Mouse (Mus musculus) midbrain, embryonic 13.5 days (tissue): ENCODE data around the gene Relb. TPM values are rescaled to one million over a fixed set of nuclear protein-coding genes. Genes with fewer than 3 reads are reported as not detected.

Experiments
- ATAC-seq: fragments of 200-750 bp; cut with Nextera tagmentation; 2 replicates; pipeline ENCODE4 v1.8.0; 2017; ENCODE audit warnings: mild to moderate bottlenecking, moderate TSS enrichment, moderate library complexity
- H3K27ac ChIP-seq: fragments of 300-500 bp; sonication (generic); 2 replicates; pipeline ENCODE4 v1.5.1; 2015; ENCODE audit warnings: inconsistent platforms, mild to moderate bottlenecking, moderate library complexity
- H3K27me3 ChIP-seq: fragments of 300-500 bp; sonication (generic); 2 replicates; pipeline ENCODE4 v1.6.1; 2015; ENCODE audit warnings: mild to moderate bottlenecking, inconsistent platforms
- H3K36me3 ChIP-seq: fragments of 300-500 bp; sonication (generic); 2 replicates; pipeline ENCODE4 v1.6.1; 2015; ENCODE audit warnings: mild to moderate bottlenecking, inconsistent platforms
- H3K4me1 ChIP-seq: fragments of 300-500 bp; sonication (generic); replicated peaks from 2 replicates; pipeline ENCODE4 v1.6.1; 2015; ENCODE audit warnings: inconsistent platforms
- H3K4me2 ChIP-seq: fragments of 300-500 bp; sonication (generic); replicated peaks from 2 replicates; pipeline ENCODE4 v1.6.1; 2015; ENCODE audit warnings: moderate library complexity, mild to moderate bottlenecking, inconsistent platforms
- H3K4me3 ChIP-seq: fragments of 300-500 bp; sonication (generic); replicated peaks from 2 replicates; pipeline ENCODE4 v1.5.1; 2015; ENCODE audit warnings: mild to moderate bottlenecking, inconsistent platforms
- H3K9ac ChIP-seq: fragments of 300-500 bp; sonication (generic); replicated peaks from 2 replicates; pipeline ENCODE4 v1.6.1; 2015; ENCODE audit warnings: mild to moderate bottlenecking, inconsistent platforms
- H3K9me3 ChIP-seq: fragments of 300-500 bp; sonication (generic); 2 replicates; pipeline ENCODE4 v1.6.1; 2016; ENCODE audit warnings: mild to moderate bottlenecking, inconsistent platforms
- WGBS: fragments of 180-500 bp; shearing (Covaris S2); methylation state at CpG from one replicate; pipeline ENCODE4 v1.1.7; 2015; 5-methylcytosine and 5-hydroxymethylcytosine counted together
- polyA plus RNA-seq: library from polyadenylated mRNA; unstranded; fragments of >200 nt; fragmentation: Nextera tagmentation; extraction: Ambion mirVana; gene quantifications from 2 replicates; pipeline ENCODE4 v1.2.1, GENCODE M21; 2015

The Relb gene
- polyA plus RNA-seq, 1 experiment from 2014 or later: 4.1 TPM

DNA sequence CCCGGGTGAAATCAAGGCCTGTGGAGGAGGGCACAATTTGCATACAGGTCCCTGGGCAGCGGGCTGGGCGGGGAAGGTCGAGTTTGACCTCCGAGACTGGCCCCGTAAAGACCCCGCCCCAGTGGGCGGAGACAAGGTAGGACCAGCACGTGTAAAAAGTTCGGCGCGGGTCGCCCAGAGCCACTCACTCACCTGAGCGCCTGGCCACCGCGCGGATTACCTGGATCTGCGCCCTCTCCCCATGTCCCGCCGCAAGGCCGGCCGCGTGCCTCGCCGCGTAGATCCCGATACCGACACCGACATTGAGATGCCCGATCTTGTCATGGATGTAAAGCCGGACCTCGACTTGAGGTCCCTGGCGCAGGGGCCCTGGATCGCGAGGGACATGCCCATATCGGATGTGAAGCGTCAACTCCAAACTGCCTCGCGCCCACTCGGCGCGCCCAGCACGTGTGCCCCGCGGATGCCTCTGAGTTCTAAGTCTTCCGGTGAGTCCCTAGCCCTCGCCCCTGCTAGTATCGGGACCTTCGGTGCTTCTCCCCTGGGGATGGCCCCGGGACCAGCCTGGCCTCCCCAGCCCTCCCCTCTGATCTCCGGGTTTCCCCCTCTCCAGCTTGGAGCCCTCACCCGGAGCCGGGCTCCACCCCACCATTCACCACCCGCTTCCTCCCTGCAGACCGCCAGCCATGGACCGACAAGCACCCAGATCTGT lies 51.9 kb downstream of the Relb start, which contains the start of the genes Zfp296 and Gemin7:
Gene Zfp296, plus strand, starts transcription at position 147 of the 712 bp plus-strand sequence.
Gene Gemin7, minus strand, starts transcription at position 455 of the 712 bp plus-strand sequence.
- Histone ChIP-seq H3K27me3 (peaks cover 59% of the 10 kb centered on the region), H3K9me3 (no peaks in the 10 kb centered on the region), H3K36me3 (peaks cover 29% of the 10 kb centered on the region), H3K27ac (no peak within 1 kb of the TSS), H3K4me2 (peak within 1 kb of the TSS; percentile 51), H3K4me3 (peak within 1 kb of the TSS; percentile 28), H3K9ac (peak within 1 kb of the TSS; percentile 39), H3K4me1 (peaks cover 25% of the 10 kb centered on the region)
- ATAC-seq: no peak
- WGBS: 1% methylated on average over 56 of the region's 56 CpGs

- peaks cover 12% of the 10 kb centered on the region for H3K36me3 ChIP-seq
- no peak overlapping the region for H3K4me3 ChIP-seq
- no peak overlapping the region for H3K9ac ChIP-seq
- no peak for ATAC-seq
- H3K27me3 ChIP-seq: peaks cover 59% of the 10 kb centered on the region
- no peaks in the 10 kb centered on the region for H3K9me3 ChIP-seq
- WGBS: 72% methylated on average over 3 of the region's 3 CpGs
- H3K4me1 ChIP-seq: peaks cover 32% of the 10 kb centered on the region
- no peak overlapping the region for H3K4me2 ChIP-seq
- H3K27ac ChIP-seq: no peak overlapping the region
These were observed 53.7 kb downstream of the Relb start for GRCm38 (mm10) chr7:19575559-19575958.

DNA sequence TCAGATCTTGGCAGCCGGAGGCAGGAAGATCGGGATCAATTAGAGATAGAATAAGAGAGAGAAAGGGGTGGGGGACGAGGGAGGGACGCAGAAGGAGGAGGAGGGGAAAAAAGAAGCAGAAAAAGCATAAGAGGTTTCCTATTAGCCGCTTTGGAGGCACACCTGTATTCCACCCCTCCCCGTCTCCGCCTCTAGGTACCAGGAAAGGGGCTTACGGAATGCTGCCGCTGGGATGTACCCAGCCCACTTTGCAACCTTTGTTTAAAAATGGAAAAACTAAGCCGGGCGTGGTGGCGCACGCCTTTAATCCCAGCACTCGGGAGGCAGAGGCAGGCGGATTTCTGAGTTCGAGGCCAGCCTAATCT lies 55.5 kb downstream of the Relb start:
- peak; percentile 7; the same call in 1 of the 2 replicates for ATAC-seq
- Histone ChIP-seq H3K4me1 (peaks cover 32% of the 10 kb centered on the region), H3K9ac (peak overlapping the region; percentile 84), H3K4me2 (peak overlapping the region; percentile 83), H3K36me3 (peaks cover 15% of the 10 kb centered on the region), H3K27ac (peak overlapping the region; percentile 74; the same call in 1 of the 2 replicates), H3K4me3 (peak overlapping the region; percentile 77), H3K9me3 (no peaks in the 10 kb centered on the region), H3K27me3 (peaks cover 43% of the 10 kb centered on the region)
- WGBS: 29% methylated on average over 16 of the region's 16 CpGs

DNA sequence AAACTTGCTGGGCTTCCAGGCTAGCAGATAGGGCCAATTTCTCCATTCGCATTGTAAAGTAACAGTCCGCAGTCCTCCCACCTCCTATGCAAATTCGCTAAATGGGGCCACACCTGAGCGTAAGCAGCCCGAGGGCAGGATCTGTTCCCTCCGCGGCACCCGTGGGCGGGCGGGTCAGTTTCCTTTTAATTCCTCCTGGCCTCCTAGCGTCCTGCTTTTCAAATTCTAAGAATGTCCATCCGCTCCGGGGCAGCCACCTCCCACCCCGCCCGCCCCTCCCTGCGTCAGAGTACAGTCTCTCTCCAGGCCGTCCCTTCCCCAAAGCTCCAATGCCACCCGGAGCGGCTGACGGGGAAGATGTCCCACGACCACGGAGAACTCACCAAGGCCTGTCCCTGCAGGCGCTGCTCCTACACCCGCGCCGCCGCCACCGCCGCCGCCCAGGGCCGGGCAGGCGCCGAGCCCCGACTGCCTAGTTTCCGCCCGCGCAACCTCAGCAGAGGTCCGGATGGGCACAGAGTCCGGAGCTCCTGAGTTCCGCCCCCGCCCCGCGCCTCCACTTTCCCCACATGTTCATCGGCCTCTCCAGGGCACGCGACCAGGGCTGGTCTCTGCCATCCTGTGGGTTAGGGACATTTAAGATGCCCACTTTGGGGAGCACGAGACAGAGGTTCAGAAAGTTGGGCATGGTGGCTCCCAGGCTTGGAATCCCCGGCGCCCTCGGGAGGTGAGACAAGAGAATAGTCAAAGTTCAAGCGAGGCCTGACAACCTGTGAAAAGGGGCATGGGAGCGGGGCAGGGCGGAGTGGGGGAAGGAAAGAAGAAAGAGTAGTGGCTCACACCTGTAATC lies 56.1 kb downstream of the Relb start:
- Histone ChIP-seq H3K27me3 (peaks cover 37% of the 10 kb centered on the region), H3K9me3 (no peaks in the 10 kb centered on the region), H3K4me2 (peak overlapping the region; percentile 83), H3K4me3 (peak overlapping the region; percentile 77), H3K27ac (peak overlapping the region; percentile 74), H3K9ac (peak overlapping the region; percentile 84), H3K4me1 (peaks cover 32% of the 10 kb centered on the region), H3K36me3 (peaks cover 21% of the 10 kb centered on the region)
- under 1% methylated on average over 53 of the region's 53 CpGs for WGBS
- peak; percentile 88 for ATAC-seq

DNA sequence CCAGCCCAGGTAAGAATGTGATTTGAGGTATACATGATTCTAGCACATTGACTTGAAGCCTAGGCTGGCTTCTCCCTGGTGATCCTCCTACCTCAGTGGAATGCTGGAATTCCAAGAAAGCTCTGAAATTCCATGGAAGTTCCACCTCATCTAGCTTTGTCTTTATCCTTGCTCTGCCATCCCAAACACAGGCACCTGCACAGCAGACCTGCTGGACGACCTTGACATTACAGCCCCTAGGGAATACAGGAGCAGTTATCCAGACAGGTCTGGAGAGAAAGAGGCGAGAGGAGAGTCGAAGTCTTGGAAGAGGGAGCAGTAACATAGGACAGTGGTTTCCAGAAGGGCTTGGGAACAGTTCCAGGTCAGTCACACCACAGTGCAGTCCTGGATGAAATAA lies 59.6 kb downstream of the Relb start:
- Histone ChIP-seq H3K9ac (no peak overlapping the region), H3K9me3 (no peaks in the 10 kb centered on the region), H3K4me1 (peaks cover 22% of the 10 kb centered on the region), H3K27me3 (peaks cover 2% of the 10 kb centered on the region; the same call in 1 of the 2 replicates), H3K4me2 (no peak overlapping the region), H3K36me3 (peaks cover 40% of the 10 kb centered on the region), H3K27ac (no peak overlapping the region), H3K4me3 (no peak overlapping the region)
- no peak for ATAC-seq
- WGBS: 88% methylated on average over 3 of the region's 3 CpGs

DNA sequence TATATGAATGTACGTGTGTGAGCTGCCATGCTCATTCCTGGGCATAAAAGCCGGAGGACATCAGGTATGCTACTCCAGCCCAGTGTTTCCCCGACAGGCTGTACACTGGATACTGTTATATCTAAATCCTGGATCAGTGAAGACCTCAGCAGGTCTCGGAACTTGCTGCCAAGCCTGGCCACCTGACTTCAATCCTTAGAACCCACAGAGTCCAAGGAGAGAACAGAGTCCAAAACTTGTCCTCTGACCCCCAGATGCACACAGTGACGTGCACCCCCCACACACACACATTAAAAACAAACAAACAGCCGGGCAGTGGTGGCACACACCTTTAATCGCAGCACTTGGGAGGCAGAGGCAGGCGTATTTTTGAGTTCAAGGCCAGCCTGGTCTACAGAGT lies 61.8 kb downstream of the Relb start:
- Histone ChIP-seq H3K4me3 (no peak overlapping the region), H3K27ac (no peak overlapping the region), H3K9me3 (no peaks in the 10 kb centered on the region), H3K9ac (no peak overlapping the region), H3K36me3 (peaks cover 46% of the 10 kb centered on the region), H3K4me1 (peaks cover 17% of the 10 kb centered on the region), H3K27me3 (no peaks in the 10 kb centered on the region), H3K4me2 (no peak overlapping the region)
- 92% methylated on average over 8 of the region's 8 CpGs for WGBS
- ATAC-seq: no peak

DNA sequence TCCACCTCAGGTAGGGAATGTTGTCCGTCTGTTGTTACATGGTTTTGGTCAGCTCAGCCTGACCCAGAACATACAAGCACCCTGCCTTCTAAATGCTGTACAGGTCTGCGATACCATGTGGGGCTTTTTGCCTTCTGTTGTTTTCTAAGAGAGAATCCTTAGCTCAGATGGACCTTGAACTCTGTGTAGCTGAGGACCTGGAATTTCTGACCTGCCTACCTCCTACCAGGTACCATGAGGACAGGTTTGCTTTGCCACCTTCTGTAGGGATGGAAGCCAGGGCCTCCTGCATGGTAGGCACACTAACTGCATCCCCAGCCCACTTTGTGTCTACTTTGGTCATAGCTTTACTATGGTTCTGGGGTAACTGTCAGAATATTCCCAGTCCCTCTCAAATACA lies 63.4 kb downstream of the Relb start:
- Histone ChIP-seq H3K4me1 (peaks cover 14% of the 10 kb centered on the region), H3K4me3 (no peak overlapping the region), H3K9me3 (no peaks in the 10 kb centered on the region), H3K27me3 (no peaks in the 10 kb centered on the region), H3K36me3 (peaks cover 46% of the 10 kb centered on the region), H3K4me2 (no peak overlapping the region), H3K27ac (no peak overlapping the region), H3K9ac (no peak overlapping the region)
- WGBS: 95% methylated on average over 2 of the region's 2 CpGs
- ATAC-seq: no peak

DNA sequence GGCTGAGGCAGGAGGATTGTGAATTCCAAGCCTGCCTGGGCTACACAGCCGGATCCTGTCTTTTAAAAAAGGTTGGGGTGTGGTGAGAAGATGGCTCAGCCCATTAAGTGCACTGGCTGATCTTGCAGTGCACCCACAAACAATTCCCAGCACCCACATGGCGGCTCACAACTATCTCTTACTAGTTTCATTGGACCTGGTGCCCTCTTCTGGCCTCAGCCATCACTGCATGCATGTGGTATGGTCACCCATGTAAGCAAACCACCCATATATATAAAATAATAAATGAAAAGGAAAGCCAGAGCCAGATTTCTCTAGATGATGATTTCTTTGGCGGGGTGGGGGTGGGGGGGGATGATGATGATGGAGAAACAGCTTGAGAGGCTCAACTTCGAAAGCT lies 64.8 kb downstream of the Relb start:
- no peak for ATAC-seq
- H3K9ac ChIP-seq: no peak overlapping the region
- H3K4me1 ChIP-seq: peaks cover 27% of the 10 kb centered on the region
- peaks cover 38% of the 10 kb centered on the region for H3K36me3 ChIP-seq
- no peak overlapping the region for H3K4me3 ChIP-seq
- 89% methylated on average over 4 of the region's 4 CpGs for WGBS
- no peak overlapping the region for H3K4me2 ChIP-seq
- no peaks in the 10 kb centered on the region for H3K9me3 ChIP-seq
- no peak overlapping the region for H3K27ac ChIP-seq
- H3K27me3 ChIP-seq: no peaks in the 10 kb centered on the region

GRCm38 (mm10) chr7:19563884-19564283 lies 65.4 kb downstream of the Relb start:
- H3K36me3 ChIP-seq: peaks cover 32% of the 10 kb centered on the region
- 85% methylated on average over 3 of the region's 3 CpGs for WGBS
- no peak overlapping the region for H3K27ac ChIP-seq
- peaks cover 33% of the 10 kb centered on the region for H3K4me1 ChIP-seq
- peak overlapping the region; percentile 99 for H3K4me2 ChIP-seq
- H3K27me3 ChIP-seq: no peaks in the 10 kb centered on the region
- no peak for ATAC-seq
- no peaks in the 10 kb centered on the region for H3K9me3 ChIP-seq
- no peak overlapping the region for H3K4me3 ChIP-seq
- H3K9ac ChIP-seq: no peak overlapping the region; the same call in 1 of the 2 replicates

DNA sequence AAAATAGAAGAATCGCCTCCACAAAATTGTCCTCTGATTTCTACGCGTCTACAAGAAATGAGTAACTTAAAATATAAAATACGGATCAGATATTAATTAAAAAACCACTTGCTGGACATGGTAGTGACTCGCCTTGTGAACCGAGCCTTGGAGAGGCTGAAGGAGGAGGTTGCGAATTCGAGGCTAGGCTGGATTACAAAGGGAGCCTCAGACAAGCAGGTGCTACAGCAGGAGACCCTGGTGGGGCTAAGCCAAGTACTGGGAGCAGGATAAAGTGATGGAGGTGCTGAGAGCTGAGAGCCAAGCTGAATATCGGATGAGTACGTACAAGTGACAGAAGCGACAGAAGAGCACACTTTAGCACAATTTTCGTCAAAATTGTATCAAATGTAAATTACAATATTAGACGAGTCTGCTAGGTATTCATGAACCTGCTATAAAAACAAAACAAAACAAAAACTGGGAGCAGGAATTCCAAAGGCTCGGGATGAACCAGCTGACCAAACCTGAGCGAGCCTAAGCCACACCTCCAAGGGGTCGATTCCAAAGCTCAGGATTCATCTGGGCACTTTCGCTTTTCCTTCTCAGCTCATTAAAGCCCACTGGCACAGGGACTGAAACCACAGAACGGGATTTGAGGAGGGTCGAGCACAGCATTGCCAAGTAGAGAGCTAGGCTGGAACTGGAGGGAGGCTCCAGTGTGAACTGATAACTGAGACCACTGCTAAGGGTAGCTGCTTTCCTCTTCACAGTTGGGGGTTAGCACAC lies 66.4 kb downstream of the Relb start, which contains the start of gene Ppp1r37:
Gene Ppp1r37, minus strand, starts transcription at position 434 of the 768 bp plus-strand sequence.
- Histone ChIP-seq H3K4me3 (peak within 1 kb of the TSS; percentile 91), H3K36me3 (peaks cover 30% of the 10 kb centered on the region), H3K4me2 (peak within 1 kb of the TSS; percentile 99), H3K9me3 (no peaks in the 10 kb centered on the region), H3K27me3 (no peaks in the 10 kb centered on the region), H3K9ac (peak within 1 kb of the TSS; percentile 97), H3K4me1 (peaks cover 44% of the 10 kb centered on the region), H3K27ac (peak within 1 kb of the TSS; percentile 94)
- peak; percentile 57 for ATAC-seq
- 2% methylated on average over 19 of the region's 19 CpGs for WGBS

DNA sequence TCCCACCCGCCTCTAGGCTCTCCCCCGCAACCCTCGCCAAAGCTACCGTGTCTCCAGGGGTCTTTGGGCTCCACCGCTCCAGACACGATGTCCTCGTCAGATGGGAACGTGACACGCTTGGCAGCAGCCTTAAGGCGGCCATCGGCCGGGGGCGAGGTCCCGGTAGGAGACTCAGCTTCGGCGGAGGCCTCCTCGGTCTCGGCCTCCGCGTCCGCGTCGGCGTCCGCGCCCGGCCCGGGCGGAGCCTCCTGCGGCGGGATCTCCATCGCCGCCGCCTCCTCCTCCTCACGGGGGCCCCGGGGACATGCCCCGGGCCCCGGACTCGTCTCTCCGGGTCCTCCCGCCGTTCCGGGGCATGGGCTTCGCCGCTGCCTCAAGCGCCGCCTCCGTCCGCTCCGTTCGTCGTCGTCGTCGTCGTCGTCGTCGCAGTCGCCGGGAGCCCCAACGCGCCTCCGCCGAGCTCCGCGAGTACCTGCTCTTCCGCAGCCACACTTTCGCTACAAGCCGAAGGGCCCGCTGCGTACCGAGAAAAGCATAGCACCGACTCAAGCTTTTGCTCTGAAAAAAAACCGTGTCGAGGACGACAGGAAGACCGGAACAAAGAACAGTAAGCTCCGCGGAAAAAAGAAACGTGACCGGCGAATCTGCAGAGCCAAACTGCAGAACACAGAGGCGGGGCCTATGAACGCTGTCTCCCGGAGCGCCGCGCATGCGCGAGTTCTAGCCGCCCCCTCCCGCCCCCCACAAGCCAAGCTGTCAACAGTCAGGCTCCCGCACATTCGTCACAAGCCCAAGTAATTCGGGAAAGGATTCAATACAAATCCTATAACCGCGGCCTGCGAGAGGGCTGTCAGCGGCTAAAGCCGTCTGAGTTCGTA lies 67.2 kb downstream of the Relb start:
- peak overlapping the region; percentile 99 for H3K4me2 ChIP-seq
- peak overlapping the region; percentile 94 for H3K27ac ChIP-seq
- peaks cover 37% of the 10 kb centered on the region for H3K36me3 ChIP-seq
- H3K9ac ChIP-seq: peak overlapping the region; percentile 97
- ATAC-seq: peak; percentile 81
- no peaks in the 10 kb centered on the region for H3K27me3 ChIP-seq
- peaks cover 52% of the 10 kb centered on the region for H3K4me1 ChIP-seq
- H3K9me3 ChIP-seq: no peaks in the 10 kb centered on the region
- WGBS: under 1% methylated on average over 102 of the region's 102 CpGs
- peak overlapping the region; percentile 91 for H3K4me3 ChIP-seq
